Comparison of ENCODE assay signal across 30 mouse cellular contexts in the genomic region with DNA sequence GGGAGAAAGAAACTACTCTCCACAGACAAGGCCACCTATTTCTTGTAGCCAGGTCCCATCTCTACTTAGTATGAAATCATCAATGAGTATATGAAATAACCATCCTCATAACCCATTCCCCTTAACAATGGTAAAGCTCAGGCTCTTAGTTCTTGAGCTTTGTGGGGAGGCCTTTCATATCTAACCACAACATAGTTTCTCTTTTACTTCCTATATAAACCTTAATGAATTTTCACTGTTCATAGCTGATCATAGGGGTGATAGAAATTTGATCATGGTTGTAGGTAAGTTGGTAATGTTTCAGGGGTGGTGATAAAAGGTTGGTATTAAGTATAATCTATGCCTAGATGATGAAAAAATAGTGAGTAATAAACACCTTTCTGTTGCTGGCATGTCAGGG. TPM values are rescaled to one million over a fixed set of nuclear protein-coding genes. Genes with fewer than 3 reads are reported as not detected.
DNase-seq lines count a peak whose midpoint lies in the region; ATAC-seq and TF ChIP-seq lines count a peak whose summit lies in the region.
"Had no signal": no experiment of that assay in that cellular context is flagged by ENCODE, and none has a peak within 500 bp of the region (broad histone marks: within the 10 kb centered on the region; RNA-seq: fewer than 3 reads in every experiment).

No protein-coding gene starts in this region.

- no peak for TF ChIP-seq RAD21 in MEL (IDR thresholded peaks at IDR 0.05; ENCODE audit: low read depth, low read length)

- no peaks in the 10 kb centered on the region for H3K27me3 ChIP-seq in MEL (ENCODE audit: control insufficient read depth in 1 of 2, insufficient read depth in 2 of 2, low read length in 2 of 2)
- H3K27me3 ChIP-seq in kidney, adult 2 months (replicated peaks; ENCODE audit: control insufficient read depth, insufficient read depth, low read length) = no peaks in the 10 kb centered on the region
- H3K27me3 ChIP-seq: embryonic facial prominence, embryonic 13.5 days; forebrain, embryonic 13.5 days; heart, embryonic 12.5 days; heart, embryonic 15.5 days had no signal

- peak; percentile 66 for DNase-seq in MEL (ENCODE audit: low read depth, low spot score)
- no peak for DNase-seq in cerebellum, postnatal 25 days
- DNase-seq in spleen, postnatal 14 days (ENCODE audit: low spot score in 2 of 2) = no peak
- no peak for DNase-seq in kidney, adult 2 months
- DNase-seq: adrenal gland, adult 8-10 months; adrenal gland, postnatal 25 days; cerebellum, adult 18-20 months; cerebellum, adult 9-10 months; cerebellum, postnatal 14 days; embryo, embryonic 11 days; forebrain, postnatal 0 days; gastrocnemius, adult 2 months; gastrocnemius, postnatal 14 days; heart, adult 18-20 months; heart, postnatal 10 days; heart, postnatal 36 days had no signal

- no peaks in the 10 kb centered on the region; the same call in 1 of the 2 replicates for H3K79me2 ChIP-seq in MEL (ENCODE audit: control insufficient read depth, insufficient read depth, low read length, poor library complexity)

- peak overlapping the region; percentile 15; the same call in 1 of the 2 replicates for H3K27ac ChIP-seq in MEL (ENCODE audit: control insufficient read depth, low read depth, low read length)
- no peak overlapping the region for H3K27ac ChIP-seq in kidney, adult 2 months (ENCODE audit: insufficient read depth, low read depth, low read length)
- H3K27ac ChIP-seq: embryonic facial prominence, embryonic 10.5 days; embryonic facial prominence, embryonic 13.5 days; forebrain, embryonic 13.5 days; gastrocnemius, adult 2 months; heart, embryonic 15.5 days; hindbrain, embryonic 14.5 days; hindbrain, postnatal 0 days had no signal

- TF ChIP-seq POLR2A in MEL (IDR thresholded peaks at IDR 0.05; ENCODE audit: control insufficient read depth in 1 of 2, insufficient read depth in 1 of 2, low read depth in 1 of 2, low read length in 2 of 2, poor library complexity in 1 of 2) = no peak
- no peak for TF ChIP-seq POLR2A in kidney, adult 2 months (IDR thresholded peaks at IDR 0.05; ENCODE audit: low read depth, low read length)

- peak; percentile 63 to 69 for ATAC-seq in hematopoietic stem cell, adult 5-6 weeks (replicated peaks in 1 of 2; ENCODE audit: insufficient read depth in 1 of 2, low FRiP score in 2 of 2, low TSS enrichment in 1 of 2, low read depth in 1 of 2, poor library complexity in 2 of 2, severe bottlenecking in 2 of 2)
- peak; percentile 42 for ATAC-seq in megakaryocyte progenitor cell, adult 5-6 weeks (replicated peaks; ENCODE audit: poor library complexity)
- ATAC-seq: activated CD4-positive, CD25-positive, alpha-beta regulatory T cell, adult 4 months; CD4-positive, CD25-positive, alpha-beta regulatory T cell, adult 4 months; forebrain, embryonic 13.5 days; forebrain, postnatal 0 days; hindbrain, postnatal 0 days; inflammation-experienced regulatory T-cells, adult 6 months; intestine, embryonic 16.5 days had no signal

- peaks cover 10 to 28% of the 10 kb centered on the region in 2 experiments for H3K4me1 ChIP-seq in MEL (ENCODE audit: control insufficient read depth in 1 of 2, insufficient read depth in 2 of 2, low read length in 2 of 2)
- no peaks in the 10 kb centered on the region for H3K4me1 ChIP-seq in kidney, adult 2 months (ENCODE audit: control insufficient read depth, insufficient read depth, low read length)
- H3K4me1 ChIP-seq: embryonic facial prominence, embryonic 10.5 days; embryonic facial prominence, embryonic 13.5 days; forebrain, embryonic 13.5 days; heart, embryonic 12.5 days; heart, embryonic 15.5 days had no signal

- peak overlapping the region in 1 of 2 experiments; percentile 44; a peak in 2 of 4 replicates for H3K4me3 ChIP-seq in MEL (ENCODE audit: control insufficient read depth in 1 of 2, insufficient read depth in 1 of 2, low read depth in 2 of 2, low read length in 2 of 2)
- H3K4me3 ChIP-seq in kidney, adult 2 months (ENCODE audit: insufficient read depth, low read depth, low read length) = no peak overlapping the region
- H3K4me3 ChIP-seq: embryonic facial prominence, embryonic 10.5 days; embryonic facial prominence, embryonic 13.5 days; erythroblast, embryonic 14.5 days; forebrain, embryonic 13.5 days; gastrocnemius, adult 2 months; heart, embryonic 12.5 days; heart, embryonic 15.5 days had no signal

- TF ChIP-seq EP300 in MEL (IDR thresholded peaks at IDR 0.05; ENCODE audit: low read depth in 1 of 2, low read length in 2 of 2) = peak; percentile 65 to 69

- H3K36me3 ChIP-seq in MEL (ENCODE audit: control insufficient read depth in 1 of 2, insufficient read depth in 2 of 2, low read length in 2 of 2) = peaks cover 0 to 41% of the 10 kb centered on the region in 2 experiments; a peak in 2 of 4 replicates
- H3K36me3 ChIP-seq in kidney, adult 2 months (ENCODE audit: control insufficient read depth, insufficient read depth, low read length) = no peaks in the 10 kb centered on the region
- H3K36me3 ChIP-seq: embryonic facial prominence, embryonic 10.5 days; embryonic facial prominence, embryonic 13.5 days; heart, embryonic 12.5 days; heart, embryonic 15.5 days had no signal

- TF ChIP-seq CTCF in MEL (IDR thresholded peaks at IDR 0.05 in 2 of 3, conservative IDR thresholded peaks at IDR 0.05 in 1 of 3; ENCODE audit: control insufficient read depth in 1 of 3, insufficient read depth in 1 of 3, low read depth in 2 of 3, low read length in 3 of 3, poor library complexity in 1 of 3, severe bottlenecking in 1 of 3) = no peak
- no peak for TF ChIP-seq CTCF in kidney, adult 2 months (conservative IDR thresholded peaks at IDR 0.05; ENCODE audit: insufficient read depth, insufficient read length, low read depth, low read length)

- no peak overlapping the region; the same call in 1 of the 2 replicates for H3K9ac ChIP-seq in MEL (ENCODE audit: control insufficient read depth, low read depth, low read length, poor library complexity, severe bottlenecking)
- H3K9ac ChIP-seq: embryonic facial prominence, embryonic 13.5 days; forebrain, embryonic 13.5 days; forebrain, postnatal 0 days; heart, embryonic 12.5 days; heart, embryonic 15.5 days; hindbrain, embryonic 14.5 days had no signal

- H3K9me3 ChIP-seq in MEL (replicated peaks; ENCODE audit: insufficient read depth, low read length) = no peaks in the 10 kb centered on the region
- H3K9me3 ChIP-seq: embryonic facial prominence, embryonic 10.5 days; embryonic facial prominence, embryonic 13.5 days; forebrain, embryonic 13.5 days; heart, embryonic 12.5 days; heart, embryonic 15.5 days had no signal

TF ChIP-seq in MEL, 35 proteins besides CTCF, POLR2A, EP300 and RAD21:
- TF ChIP-seq ETS1 (IDR thresholded peaks at IDR 0.05; ENCODE audit: low read depth, low read length) (peak; percentile 38; the same call in 1 of the 2 replicates), SIN3A (IDR thresholded peaks at IDR 0.05; ENCODE audit: low read length) (peak; percentile 51; the same call in 1 of the 2 replicates), ELF1 (IDR thresholded peaks at IDR 0.05; ENCODE audit: low read depth, low read length) (0 out of 2 replicates have a peak, but pooled peaks have one; percentile 39), TCF12 (IDR thresholded peaks at IDR 0.05; ENCODE audit: low read depth, low read length) (peak; percentile 53; the same call in 1 of the 2 replicates), MAX (IDR thresholded peaks at IDR 0.05; ENCODE audit: low read length) (no peak)

RNA-seq across cellular contexts. Expression of gene Rab38, which starts 12.6 kb away (rescaled TPM):
- 11.2 and 11.4 TPM in 2 replicates for total RNA-seq in MEL (2012; rRNA removed)
- 10 to 100 TPM in 1 of 2 experiments, not detected in 1; 19.9 TPM for polyA plus RNA-seq in MEL (2012; ENCODE audit: insufficient read depth in 1 of 2, insufficient read length in 2 of 2, low read depth in 1 of 2, low replicate concordance in 2 of 2, missing spikeins in 1 of 2)
- 94.6 and 135 TPM in 2 replicates for total RNA-seq in hematopoietic stem cell, adult 5-6 weeks (2017)
- 27.3 and 39.1 TPM in 2 replicates for total RNA-seq in megakaryocyte progenitor cell, adult 5-6 weeks (2015)
- 21.7 and 31.9 TPM in 2 replicates for total RNA-seq in megakaryocyte progenitor cell, adult 5-6 weeks (2017)
- polyA plus RNA-seq in kidney, adult 2 months (2012; rRNA removed) = 7.6 and 9.1 TPM in 2 replicates
- total RNA-seq: gastrocnemius, adult 2 months had no signal
- polyA plus RNA-seq: activated CD4-positive, CD25-positive, alpha-beta regulatory T cell, adult 4 months; CD4-positive, CD25-positive, alpha-beta regulatory T cell, adult 4 months; inflammation-experienced regulatory T-cells, adult 6 months had no signal
